Mouse (Mus musculus) lung, adult 18-20 months (tissue): ENCODE measurements around the gene Rock2.

ENCODE experiments used
- DNase-seq, 2 experiments: peaks; one replicate each; pipeline ENCODE4 v3.0.0; 2022; ENCODE audit warnings: mixed read lengths in 2 of 2

Gene Rock2

GRCm38 (mm10) chr12:16872926-16873464 lies 21.7 kb upstream of the Rock2 start:
- no peak for DNase-seq

GRCm38 (mm10) chr12:16873549-16873948 lies 21.1 kb upstream of the Rock2 start:
- no peak for DNase-seq

GRCm38 (mm10) chr12:16874086-16874485 lies 20.6 kb upstream of the Rock2 start:
- peak; percentile 66 to 85 for DNase-seq

- peak; percentile 75 to 81 for DNase-seq
Measured at GRCm38 (mm10) chr12:16875269-16875668, 19.4 kb upstream of the Rock2 start.

- no peak for DNase-seq
Measured at GRCm38 (mm10) chr12:16875678-16876077, 19.0 kb upstream of the Rock2 start.

GRCm38 (mm10) chr12:16876667-16877066 lies 18.0 kb upstream of the Rock2 start:
- no peak for DNase-seq

- DNase-seq = no peak
Measured at GRCm38 (mm10) chr12:16877141-16877540, 17.6 kb upstream of the Rock2 start.

GRCm38 (mm10) chr12:16877679-16878078 lies 17.0 kb upstream of the Rock2 start:
- DNase-seq = no peak

- DNase-seq = no peak
Measured at GRCm38 (mm10) chr12:16879369-16879768, 15.3 kb upstream of the Rock2 start.

GRCm38 (mm10) chr12:16880077-16880476 lies 14.6 kb upstream of the Rock2 start:
- DNase-seq = no peak

GRCm38 (mm10) chr12:16882442-16882841 lies 12.3 kb upstream of the Rock2 start:
- no peak for DNase-seq

GRCm38 (mm10) chr12:16883111-16883510 lies 11.6 kb upstream of the Rock2 start:
- DNase-seq = no peak

- no peak for DNase-seq
Measured at GRCm38 (mm10) chr12:16884534-16884933, 10.2 kb upstream of the Rock2 start.

- no peak for DNase-seq
Measured at GRCm38 (mm10) chr12:16886354-16886753, 8.3 kb upstream of the Rock2 start.

GRCm38 (mm10) chr12:16893039-16893438 lies 1.7 kb upstream of the Rock2 start:
- DNase-seq = no peak

- DNase-seq = peak; percentile 65 to 75
Measured at GRCm38 (mm10) chr12:16893656-16894395, 869 bp upstream of the Rock2 start.

GRCm38 (mm10) chr12:16895221-16895928 lies 680 bp downstream of the Rock2 start:
- peak; percentile 54 to 56 for DNase-seq

GRCm38 (mm10) chr12:16896073-16896789 lies 1.5 kb downstream of the Rock2 start:
- DNase-seq = no peak

- no peak for DNase-seq
Measured at GRCm38 (mm10) chr12:16897225-16897624, 2.5 kb downstream of the Rock2 start.

GRCm38 (mm10) chr12:16898221-16898620 lies 3.5 kb downstream of the Rock2 start:
- DNase-seq = no peak

- no peak for DNase-seq
Measured at GRCm38 (mm10) chr12:16898790-16899189, 4.1 kb downstream of the Rock2 start.

- DNase-seq = no peak
Measured at GRCm38 (mm10) chr12:16900625-16901222, 6.0 kb downstream of the Rock2 start.
